Mouse (Mus musculus) retina, adult 2 months (tissue): ENCODE data around the gene Mrpl36.
A peak's percentile ranks its signal among the peaks of the same experiment; 100 is the strongest.

Experiments
- DNase-seq: peaks from one replicate; pipeline ENCODE4 v3.0.0-alpha.2; 2012; ENCODE audit warnings: low read depth, low spot score

The Mrpl36 gene

GRCm38 (mm10) chr13:73327827-73328698, at the start of gene Mrpl36, which contains the start of gene Ndufs6:
TSS of gene Mrpl36 (plus strand) at chr13:73328513.
TSS of gene Ndufs6 (minus strand) at chr13:73328542.
- peak; percentile 86 for DNase-seq

- no peak for DNase-seq
Measured at GRCm38 (mm10) chr13:73279196-73279595, 49.1 kb upstream of the Mrpl36 start.

GRCm38 (mm10) chr13:73282407-73282806, 45.9 kb upstream of the Mrpl36 start:
- no peak for DNase-seq

GRCm38 (mm10) chr13:73283534-73283933, 44.8 kb upstream of the Mrpl36 start:
- no peak for DNase-seq

- DNase-seq = no peak
Measured at GRCm38 (mm10) chr13:73290206-73290605, 38.1 kb upstream of the Mrpl36 start.

- no peak for DNase-seq
Measured at GRCm38 (mm10) chr13:73291102-73291501, 37.2 kb upstream of the Mrpl36 start.

- DNase-seq = no peak
Measured at GRCm38 (mm10) chr13:73298717-73299116, 29.6 kb upstream of the Mrpl36 start.

- DNase-seq = no peak
Measured at GRCm38 (mm10) chr13:73299322-73299721, 29.0 kb upstream of the Mrpl36 start.

- no peak for DNase-seq
Measured at GRCm38 (mm10) chr13:73304729-73305128, 23.6 kb upstream of the Mrpl36 start.

GRCm38 (mm10) chr13:73305398-73306084, 22.8 kb upstream of the Mrpl36 start:
- DNase-seq = no peak

- DNase-seq = no peak
Measured at GRCm38 (mm10) chr13:73306085-73306410, 22.3 kb upstream of the Mrpl36 start.

GRCm38 (mm10) chr13:73306430-73306829, 21.9 kb upstream of the Mrpl36 start:
- DNase-seq = no peak

GRCm38 (mm10) chr13:73310183-73310929, 18.0 kb upstream of the Mrpl36 start:
- no peak for DNase-seq

- no peak for DNase-seq
Measured at GRCm38 (mm10) chr13:73320048-73320447, 8.3 kb upstream of the Mrpl36 start.

- DNase-seq = no peak
Measured at GRCm38 (mm10) chr13:73322626-73323025, 5.7 kb upstream of the Mrpl36 start.

- DNase-seq = no peak
Measured at GRCm38 (mm10) chr13:73323406-73323805, 4.9 kb upstream of the Mrpl36 start.

GRCm38 (mm10) chr13:73330844-73331501, 2.7 kb downstream of the Mrpl36 start:
- DNase-seq = peak; percentile 78

GRCm38 (mm10) chr13:73331736-73332135, 3.4 kb downstream of the Mrpl36 start:
- DNase-seq = no peak

GRCm38 (mm10) chr13:73336753-73337152, 8.4 kb downstream of the Mrpl36 start:
- DNase-seq = no peak

- DNase-seq = no peak
Measured at GRCm38 (mm10) chr13:73345102-73345890, 17.0 kb downstream of the Mrpl36 start.

- DNase-seq = no peak
Measured at GRCm38 (mm10) chr13:73346131-73346530, 17.8 kb downstream of the Mrpl36 start.
